Mouse (Mus musculus) kidney, adult 2 months (tissue): ENCODE data around the gene Tpra1.

ENCODE experiments used
- CTCF ChIP-seq: fragments of 200-500 bp; conservative IDR thresholded peaks from 2 replicates; pipeline ENCODE4 v1.5.1; 2011; ENCODE audit warnings: low read depth, mild to moderate bottlenecking, control low read depth, low read length, moderate library complexity, mixed read lengths; ENCODE audit not compliant: insufficient read depth, insufficient read length
- POLR2A ChIP-seq: fragments of 200-500 bp; IDR thresholded peaks from one replicate; pipeline ENCODE4 v1.6.1; 2011; ENCODE audit warnings: low read depth, low read length, control low read depth

DNA sequence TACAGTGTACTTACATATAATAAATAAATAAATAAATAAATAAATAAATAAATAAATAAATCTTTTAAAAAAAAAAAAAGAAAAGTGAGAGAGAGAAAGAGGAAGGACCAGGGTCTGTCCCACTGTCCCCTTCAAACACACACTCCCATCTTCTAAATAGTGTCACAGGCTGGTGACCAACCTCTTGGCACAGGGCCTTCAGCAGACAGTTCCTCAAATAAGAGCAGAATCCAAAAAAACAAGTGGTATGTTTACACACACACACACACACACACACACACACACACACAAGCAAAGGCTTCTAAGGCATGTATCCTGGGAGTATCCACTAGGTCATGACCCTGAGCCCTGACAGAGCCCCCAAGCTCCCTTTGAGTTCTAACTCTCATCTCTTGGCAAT is 45.7 kb downstream of the Tpra1 start:
- no peak for TF ChIP-seq CTCF
- no peak for TF ChIP-seq POLR2A
